Mouse (Mus musculus) liver, embryonic 14.5 days (tissue): ENCODE data around the gene Dus4l.

ENCODE experiments used
- CTCF ChIP-seq: IDR thresholded peaks from 2 replicates; pipeline ENCODE4 v1.5.1; 2016; ENCODE audit warnings: antibody characterized with exemption, low read depth, control low read depth
- EP300 ChIP-seq: IDR thresholded peaks from 2 replicates; pipeline ENCODE4 v1.6.1; 2016; ENCODE audit warnings: antibody characterized with exemption, low read depth

DNA sequence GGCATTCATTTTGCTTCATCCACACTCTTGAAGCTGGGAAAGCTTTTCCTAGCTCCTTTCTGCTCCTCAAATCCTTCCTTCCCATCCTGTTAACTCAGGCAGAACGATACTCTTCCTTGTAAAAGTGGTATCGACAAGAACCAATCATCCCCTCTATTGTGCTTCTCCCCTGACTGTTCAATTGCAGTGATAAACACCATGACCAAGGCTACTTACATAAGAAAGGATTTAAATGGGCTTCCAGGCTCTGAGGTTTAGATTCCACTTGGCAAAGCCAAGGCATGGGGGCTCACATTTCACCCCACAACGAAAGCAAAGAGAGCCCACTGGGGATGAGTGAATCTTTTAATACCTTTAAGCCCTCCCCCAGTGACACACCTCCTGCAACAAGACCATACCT, 46.5 kb downstream of the Dus4l start:
- no peak for TF ChIP-seq EP300
- no peak for TF ChIP-seq CTCF
